Mouse (Mus musculus) MEL (cell line): ENCODE measurements around the gene Pcmt1. TPM values are rescaled to one million over a fixed set of nuclear protein-coding genes. Genes with fewer than 3 reads are reported as not detected.
A peak's percentile ranks its signal among the peaks of the same experiment; 100 is the strongest.

Experiments
- DNase-seq: peaks from one replicate; pipeline ENCODE4 v3.0.0; 2011; ENCODE audit warnings: low read depth, low spot score
- H3K27ac ChIP-seq: 2 replicates; pipeline ENCODE4 v1.5.1; 2012; ENCODE audit warnings: low read depth, mild to moderate bottlenecking, control low read depth, low read length, moderate library complexity; ENCODE audit not compliant: control insufficient read depth
- H3K27me3 ChIP-seq, 2 experiments: fragments of 150-350 bp in 1 of 2; sonication (generic) in 1 of 2; 2 replicates each; pipeline ENCODE4 v1.6.1; 2012; ENCODE audit warnings: low read length in 2 of 2, mild to moderate bottlenecking in 2 of 2, improper control_type of control experiment in 1 of 2, moderate library complexity in 1 of 2; ENCODE audit not compliant: insufficient read depth in 2 of 2, control insufficient read depth in 1 of 2
- H3K36me3 ChIP-seq, 2 experiments: 2 replicates each; pipeline ENCODE4 v1.6.1; 2012 to 2014; ENCODE audit warnings: low read length in 2 of 2, improper control_type of control experiment in 1 of 2, inconsistent platforms in 1 of 2, mild to moderate bottlenecking in 1 of 2; ENCODE audit not compliant: insufficient read depth in 2 of 2, control insufficient read depth in 1 of 2
- H3K4me1 ChIP-seq, 2 experiments: fragments of 150-350 bp in 1 of 2; sonication (generic) in 1 of 2; 2 replicates each; pipeline ENCODE4 v1.6.1; 2012; ENCODE audit warnings: low read length in 2 of 2, improper control_type of control experiment in 1 of 2, mild to moderate bottlenecking in 1 of 2; ENCODE audit not compliant: insufficient read depth in 2 of 2, control insufficient read depth in 1 of 2
- H3K4me3 ChIP-seq, 2 experiments: fragments of 150-350 bp in 1 of 2; sonication (generic) in 1 of 2; 2 replicates each; pipeline ENCODE4 v1.5.1; 2012; ENCODE audit warnings: low read depth in 2 of 2, low read length in 2 of 2, mild to moderate bottlenecking in 2 of 2, moderate library complexity in 2 of 2, control low read depth in 1 of 2, improper control_type of control experiment in 1 of 2; ENCODE audit not compliant: control insufficient read depth in 1 of 2, insufficient read depth in 1 of 2
- H3K79me2 ChIP-seq: 2 replicates; pipeline ENCODE4 v1.6.1; 2012; ENCODE audit warnings: mild to moderate bottlenecking, low read length, moderate library complexity; ENCODE audit not compliant: control insufficient read depth, poor library complexity, insufficient read depth
- H3K9ac ChIP-seq: 2 replicates; pipeline ENCODE4 v1.6.1; 2012; ENCODE audit warnings: low read depth, mild to moderate bottlenecking, control low read depth, low read length, moderate library complexity; ENCODE audit not compliant: control insufficient read depth, poor library complexity, severe bottlenecking
- H3K9me3 ChIP-seq: fragments of 150-350 bp; sonication (generic); replicated peaks from 2 replicates; pipeline ENCODE4 v1.6.1; 2012; ENCODE audit warnings: mild to moderate bottlenecking, low read length, improper control_type of control experiment, moderate library complexity; ENCODE audit not compliant: insufficient read depth
- E2F4 ChIP-seq: IDR thresholded peaks from 2 replicates; pipeline ENCODE4 v1.6.1; 2011; ENCODE audit warnings: low read depth, low read length, improper control_type of control experiment, borderline replicate concordance
- EP300 ChIP-seq, 2 experiments: IDR thresholded peaks; 2 replicates each; pipeline ENCODE4 v1.6.1; 2011; ENCODE audit warnings: improper control_type of control experiment in 2 of 2, low read length in 2 of 2, low read depth in 1 of 2, mild to moderate bottlenecking in 1 of 2
- GATA1 ChIP-seq: IDR thresholded peaks from 2 replicates; pipeline ENCODE4 v1.6.1; 2011; ENCODE audit warnings: low read depth, low read length, improper control_type of control experiment
- JUND ChIP-seq: IDR thresholded peaks from 2 replicates; pipeline ENCODE4 v1.6.1; 2011; ENCODE audit warnings: low read depth, mild to moderate bottlenecking, improper control_type of control experiment, low read length
- MAFK ChIP-seq: IDR thresholded peaks from 2 replicates; pipeline ENCODE4 v1.6.1; 2011; ENCODE audit warnings: low read depth, mild to moderate bottlenecking, low read length, improper control_type of control experiment, borderline replicate concordance
- MAZ ChIP-seq: IDR thresholded peaks from 2 replicates; pipeline ENCODE4 v1.6.1; 2012; ENCODE audit warnings: low read depth, mild to moderate bottlenecking, inconsistent platforms, low read length, improper control_type of control experiment
- MXI1 ChIP-seq: IDR thresholded peaks from 2 replicates; pipeline ENCODE4 v1.6.1; 2011; ENCODE audit warnings: mild to moderate bottlenecking, low read depth, low read length, improper control_type of control experiment
- MYB ChIP-seq: IDR thresholded peaks from 2 replicates; pipeline ENCODE4 v1.6.1; 2011; ENCODE audit warnings: mild to moderate bottlenecking, low read depth, low read length, improper control_type of control experiment
- NELFE ChIP-seq: IDR thresholded peaks from 2 replicates; pipeline ENCODE4 v1.6.1; 2011; ENCODE audit warnings: low read depth, low read length, improper control_type of control experiment
- NRF1 ChIP-seq: IDR thresholded peaks from 2 replicates; pipeline ENCODE4 v1.6.1; 2014; ENCODE audit warnings: low read depth, mild to moderate bottlenecking, inconsistent platforms, low read length, improper control_type of control experiment, moderate library complexity; ENCODE audit not compliant: poor library complexity, insufficient read depth, severe bottlenecking
- POLR2A ChIP-seq, 2 experiments: IDR thresholded peaks; 2 replicates each; pipeline ENCODE4 v1.6.1; 2011 to 2012; ENCODE audit warnings: low read length in 2 of 2, mild to moderate bottlenecking in 2 of 2, control low read depth in 1 of 2, improper control_type of control experiment in 1 of 2, low read depth in 1 of 2, moderate library complexity in 1 of 2; ENCODE audit not compliant: control insufficient read depth in 1 of 2, insufficient read depth in 1 of 2, poor library complexity in 1 of 2
- POLR2AphosphoS5 ChIP-seq: IDR thresholded peaks from 2 replicates; pipeline ENCODE4 v1.6.1; 2012; ENCODE audit warnings: low read depth, borderline replicate concordance, mild to moderate bottlenecking, inconsistent platforms, low read length, moderate library complexity, mixed read lengths
- RAD21 ChIP-seq: IDR thresholded peaks from 2 replicates; pipeline ENCODE4 v1.6.1; 2011; ENCODE audit warnings: mild to moderate bottlenecking, low read depth, low read length, improper control_type of control experiment
- RCOR1 ChIP-seq: IDR thresholded peaks from 2 replicates; pipeline ENCODE4 v1.6.1; 2012; ENCODE audit warnings: low read depth, mild to moderate bottlenecking, inconsistent platforms, low read length, improper control_type of control experiment
- USF1 ChIP-seq: IDR thresholded peaks from 2 replicates; pipeline ENCODE4 v1.6.1; 2014; ENCODE audit warnings: low read depth, mild to moderate bottlenecking, inconsistent platforms, low read length, improper control_type of control experiment, moderate library complexity
- ZKSCAN1 ChIP-seq: IDR thresholded peaks from 2 replicates; pipeline ENCODE4 v1.6.1; 2012; ENCODE audit warnings: low read depth, mild to moderate bottlenecking, inconsistent platforms, low read length, improper control_type of control experiment, moderate library complexity
- ZMIZ1 ChIP-seq: IDR thresholded peaks from 2 replicates; pipeline ENCODE4 v1.6.1; 2012; ENCODE audit warnings: low read depth, mild to moderate bottlenecking, inconsistent platforms, low read length, improper control_type of control experiment, moderate library complexity
- polyA plus RNA-seq, 2 experiments: library from polyadenylated mRNA; stranded (reverse) in 1 of 2; unstranded in 1 of 2; fragments of >175 nt in 1 of 2; fragments of >200 nt in 1 of 2; gene quantifications; 2 replicates each; pipeline versions ENCODE4 v1.2.1 to v1.2.4; 2012; ENCODE audit warnings: low replicate concordance in 2 of 2, low read depth in 1 of 2; ENCODE audit not compliant: insufficient read length in 2 of 2, insufficient read depth in 1 of 2, missing spikeins in 1 of 2
- total RNA-seq: library from RNA; depleted of rRNA; stranded (reverse); fragments of 300-350 nt; gene quantifications from 2 replicates; pipeline ENCODE4 v1.2.3, GENCODE M21; 2012

The Pcmt1 gene
- total and polyA plus RNA-seq, 3 experiments, result 90.7 to 121 TPM; not detected in 1

DNA sequence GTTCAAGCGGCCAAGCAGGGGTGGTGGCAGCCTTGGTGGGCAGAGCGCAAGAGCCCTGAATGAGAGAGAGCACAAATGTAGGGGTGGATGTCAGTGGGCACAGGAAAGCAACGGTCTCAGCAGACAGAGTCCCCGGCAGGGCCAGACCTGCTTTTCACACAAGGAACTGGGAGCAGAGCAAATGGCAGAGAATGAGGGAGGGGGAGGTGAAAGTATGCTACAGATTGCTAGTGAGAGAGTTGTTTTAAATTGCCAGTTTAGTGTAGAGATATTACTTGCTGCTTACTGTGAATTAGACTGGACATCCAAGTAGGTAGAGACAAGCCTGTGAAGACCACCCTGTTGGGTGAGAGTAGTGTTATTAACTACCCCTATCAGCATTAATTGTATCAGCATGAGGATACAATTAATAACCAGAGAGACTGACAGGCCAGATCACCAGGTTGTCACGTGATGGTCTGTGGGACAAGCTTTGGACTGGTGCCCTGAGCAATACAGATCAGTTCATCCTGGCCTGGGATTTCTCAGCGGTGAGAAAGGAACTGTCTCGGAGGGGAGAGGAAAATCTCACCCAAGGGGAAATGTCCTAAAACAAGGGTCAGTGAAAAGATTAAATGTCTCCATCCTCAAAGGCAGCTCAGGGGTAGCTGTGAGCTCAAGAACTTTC is 97.9 kb downstream of the Pcmt1 start:
- no peaks in the 10 kb centered on the region for H3K79me2 ChIP-seq
- TF ChIP-seq MXI1, result no peak
- peak; percentile 16; the same call in 1 of the 2 replicates for TF ChIP-seq USF1
- TF ChIP-seq, all 39 proteins: peak for 1
- Histone ChIP-seq H3K9me3 (no peaks in the 10 kb centered on the region), H3K4me3 (no peak overlapping the region), H3K27me3 (peaks cover 2 to 10% of the 10 kb centered on the region in 2 experiments; a peak in 3 of 4 replicates), H3K4me1 (no peaks in the 10 kb centered on the region), H3K36me3 (no peaks in the 10 kb centered on the region), H3K27ac (no peak overlapping the region), H3K9ac (no peak overlapping the region)
- DNase-seq, result no peak

DNA sequence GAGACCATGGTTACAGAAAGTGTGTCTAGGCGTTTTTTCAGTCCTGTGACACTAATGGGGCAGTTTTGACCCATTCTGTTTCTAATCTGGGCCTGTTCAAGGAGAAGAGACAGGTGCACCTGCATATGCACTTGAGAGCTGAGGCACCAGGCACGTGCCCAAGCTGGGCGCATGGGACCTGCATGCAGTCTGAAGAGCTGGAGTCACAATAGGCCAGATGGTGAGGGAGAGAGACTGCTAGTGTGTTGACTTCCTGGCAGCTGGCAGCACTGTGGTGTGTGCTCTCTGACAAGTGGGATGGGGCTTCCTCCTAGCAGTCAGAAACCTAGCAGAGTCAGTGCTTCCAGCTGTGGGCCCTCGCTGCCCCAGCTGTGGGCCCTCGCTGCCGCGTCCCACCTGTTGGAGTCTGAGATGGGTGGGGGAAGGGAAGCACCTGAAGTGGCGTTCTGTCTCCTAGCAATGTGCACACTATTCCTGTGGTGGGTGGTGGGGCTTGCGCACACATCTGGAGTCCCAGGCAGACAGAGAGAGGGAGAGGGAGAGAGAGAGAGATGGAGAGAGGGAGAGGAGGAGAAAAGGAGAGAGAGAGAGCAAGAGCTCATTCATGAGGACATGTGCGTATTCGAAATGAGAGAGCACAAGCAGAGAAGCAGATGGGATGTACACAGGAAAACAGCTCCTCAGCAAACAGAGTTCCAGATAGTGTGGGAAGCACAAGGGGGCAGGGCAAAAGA is 98.6 kb downstream of the Pcmt1 start:
- Histone ChIP-seq H3K4me3 (no peak overlapping the region), H3K79me2 (no peaks in the 10 kb centered on the region), H3K36me3 (no peaks in the 10 kb centered on the region), H3K27me3 (peaks cover 2 to 10% of the 10 kb centered on the region in 2 experiments; a peak in 3 of 4 replicates), H3K9me3 (no peaks in the 10 kb centered on the region), H3K9ac (no peak overlapping the region), H3K4me1 (no peaks in the 10 kb centered on the region), H3K27ac (no peak overlapping the region)
- TF ChIP-seq MAFK, result no peak
- no peak for TF ChIP-seq EP300 (IDR thresholded peaks at IDR 0.05; ENCODE audit: low read depth in 1 of 2, low read length in 2 of 2)
- no peak for TF ChIP-seq MAZ
- TF ChIP-seq RCOR1, result no peak
- TF ChIP-seq USF1, result no peak
- TF ChIP-seq GATA1, result no peak
- no peak for TF ChIP-seq NRF1
- TF ChIP-seq RAD21, result no peak
- TF ChIP-seq POLR2A (IDR thresholded peaks at IDR 0.05; ENCODE audit: control insufficient read depth in 1 of 2, insufficient read depth in 1 of 2, low read depth in 1 of 2, low read length in 2 of 2, poor library complexity in 1 of 2), result no peak
- TF ChIP-seq MXI1, result no peak
- no peak for TF ChIP-seq NELFE
- no peak for TF ChIP-seq ZKSCAN1
- TF ChIP-seq MYB, result no peak
- TF ChIP-seq POLR2AphosphoS5, result no peak
- TF ChIP-seq E2F4, result no peak
- no peak for TF ChIP-seq JUND
- TF ChIP-seq ZMIZ1, result no peak
- DNase-seq, result no peak
